Mouse (Mus musculus): ENCODE measurements around the gene Ccn1. TPM values are rescaled to one million over a fixed set of nuclear protein-coding genes. Genes with fewer than 3 reads are reported as not detected.

The Ccn1 gene
- total RNA-seq, 2 experiments from 2014 or later: 20.8 to 52.2 TPM

- intact Hi-C loops (cut with DNase I): no loop called here
- peak; percentile 61 for DNase-seq
- Histone ChIP-seq H3K4me3 (peak overlapping the region; percentile 32; the same call in 1 of the 2 replicates), H3K27ac (peak overlapping the region; percentile 35; the same call in 1 of the 2 replicates)
- no peak for TF ChIP-seq CTCF (IDR thresholded peaks at IDR 0.05)
Measured at GRCm38 (mm10) chr3:145656993-145657713, 7.4 kb upstream of the Ccn1 start.

GRCm38 (mm10) chr3:145654944-145655343 is 5.2 kb upstream of the Ccn1 start:
- intact Hi-C loops (cut with DNase I): no loop called here
- H3K27ac ChIP-seq: peak overlapping the region; percentile 97; the same call in 1 of the 2 replicates
- DNase-seq: no peak
- H3K4me3 ChIP-seq: no peak overlapping the region
- TF ChIP-seq CTCF (IDR thresholded peaks at IDR 0.05): no peak

GRCm38 (mm10) chr3:145654028-145654427 is 4.2 kb upstream of the Ccn1 start:
- H3K27ac ChIP-seq: peak overlapping the region; percentile 97
- DNase-seq: no peak
- H3K4me3 ChIP-seq: no peak overlapping the region; the same call in 1 of the 2 replicates
- intact Hi-C loops (cut with DNase I): no loop called here
- TF ChIP-seq CTCF (IDR thresholded peaks at IDR 0.05): no peak

- DNase-seq: peak; percentile 87
- peak; percentile 22; the same call in 1 of the 2 replicates for TF ChIP-seq CTCF (IDR thresholded peaks at IDR 0.05)
- Histone ChIP-seq H3K4me3 (peak overlapping the region; percentile 75), H3K27ac (peak overlapping the region; percentile 97)
- intact Hi-C loops (cut with DNase I): loop anchor here (2.0 kb wide), 1 partner anchor 21 kb away; no protein-coding TSS in a partner anchor
Measured at GRCm38 (mm10) chr3:145653191-145653940, 3.6 kb upstream of the Ccn1 start.

GRCm38 (mm10) chr3:145652322-145653131 is 2.7 kb upstream of the Ccn1 start:
- intact Hi-C loops (cut with DNase I): loop anchor here (2.0 kb wide), 1 partner anchor 22 kb away; no protein-coding TSS in a partner anchor
- no peak for TF ChIP-seq CTCF (IDR thresholded peaks at IDR 0.05)
- H3K4me3 ChIP-seq: peak overlapping the region; percentile 75
- DNase-seq: peak; percentile 68
- H3K27ac ChIP-seq: peak overlapping the region; percentile 97

- H3K4me3 ChIP-seq: peak overlapping the region; percentile 75
- intact Hi-C loops (cut with DNase I): loop anchor here (2.0 kb wide), 1 partner anchor 23 kb away; no protein-coding TSS in a partner anchor
- H3K27ac ChIP-seq: peak overlapping the region; percentile 97
- no peak for TF ChIP-seq CTCF (IDR thresholded peaks at IDR 0.05)
- DNase-seq: no peak
Measured at GRCm38 (mm10) chr3:145651978-145652321, 2.2 kb upstream of the Ccn1 start.

GRCm38 (mm10) chr3:145651029-145651977 is 1.5 kb upstream of the Ccn1 start:
- intact Hi-C loops (cut with DNase I): no loop called here
- Histone ChIP-seq H3K27ac (peak overlapping the region; percentile 97), H3K4me3 (peak overlapping the region; percentile 75)
- no peak for TF ChIP-seq CTCF (IDR thresholded peaks at IDR 0.05)
- DNase-seq: no peak

GRCm38 (mm10) chr3:145650298-145651011 is 674 bp upstream of the Ccn1 start:
- Histone ChIP-seq H3K27ac (peak overlapping the region; percentile 97), H3K4me3 (peak overlapping the region; percentile 75)
- intact Hi-C loops (cut with DNase I): no loop called here
- DNase-seq: peak; percentile 77
- TF ChIP-seq CTCF (IDR thresholded peaks at IDR 0.05): no peak

GRCm38 (mm10) chr3:145648991-145649851 is 560 bp downstream of the Ccn1 start:
- peak; percentile 72 for TF ChIP-seq CTCF (IDR thresholded peaks at IDR 0.05)
- intact Hi-C loops (cut with DNase I): loop anchor here (5.0 kb wide), 3 partner anchors 38 to 253 kb away; no protein-coding TSS in a partner anchor
- Histone ChIP-seq H3K4me3 (peak overlapping the region; percentile 75), H3K27ac (peak overlapping the region; percentile 97)
- DNase-seq: peak; percentile 89
